Mouse (Mus musculus): ENCODE results near the gene Cntnap5b. TPM values are rescaled to one million over a fixed set of nuclear protein-coding genes. Genes with fewer than 3 reads are reported as not detected.
A peak's percentile ranks its signal among the peaks of the same experiment; 100 is the strongest.

Cntnap5b gene
- polyA plus RNA-seq, 1 experiment from 2014 or later, result 3.3 TPM

- Histone ChIP-seq H3K4me2 (no peak overlapping the region), H3K4me1 (no peaks in the 10 kb centered on the region), H3K27ac (no peak overlapping the region), H3K27me3 (replicated peaks) (no peaks in the 10 kb centered on the region), H3K9ac (no peak overlapping the region), H3K36me3 (replicated peaks) (no peaks in the 10 kb centered on the region), H3K9me3 (no peaks in the 10 kb centered on the region), H3K4me3 (no peak overlapping the region)
- no peak for ATAC-seq (replicated peaks)
These were observed 479.4 kb downstream of the Cntnap5b start for GRCm38 (mm10) chr1:100251964-100252363.

- Histone ChIP-seq H3K4me3 (no peak overlapping the region), H3K36me3 (replicated peaks) (no peaks in the 10 kb centered on the region), H3K27me3 (replicated peaks) (no peaks in the 10 kb centered on the region), H3K4me1 (no peaks in the 10 kb centered on the region), H3K4me2 (no peak overlapping the region), H3K9ac (no peak overlapping the region), H3K27ac (no peak overlapping the region), H3K9me3 (no peaks in the 10 kb centered on the region)
- ATAC-seq (replicated peaks), result no peak
- WGBS, result 87% methylated on average over 1 of the region's 1 CpGs
These were observed 538.1 kb downstream of the Cntnap5b start for GRCm38 (mm10) chr1:100310687-100311086.

GRCm38 (mm10) chr1:100331066-100331465 lies 558.5 kb downstream of the Cntnap5b start:
- H3K9me3 ChIP-seq, result no peaks in the 10 kb centered on the region
- no peaks in the 10 kb centered on the region for H3K4me1 ChIP-seq
- no peak for ATAC-seq (replicated peaks)
- no peak overlapping the region for H3K4me2 ChIP-seq
- H3K4me3 ChIP-seq, result no peak overlapping the region
- WGBS, result 93% methylated on average over 3 of the region's 3 CpGs
- no peak overlapping the region for H3K27ac ChIP-seq
- no peaks in the 10 kb centered on the region for H3K36me3 ChIP-seq (replicated peaks)
- no peak overlapping the region for H3K9ac ChIP-seq
- no peaks in the 10 kb centered on the region for H3K27me3 ChIP-seq (replicated peaks)

- H3K9me3 ChIP-seq, result no peaks in the 10 kb centered on the region
- no peaks in the 10 kb centered on the region for H3K27me3 ChIP-seq (replicated peaks)
- H3K36me3 ChIP-seq (replicated peaks), result no peaks in the 10 kb centered on the region
- ATAC-seq (replicated peaks), result peak; percentile 94
- H3K4me1 ChIP-seq, result peaks cover 10% of the 10 kb centered on the region
- no peak overlapping the region for H3K4me3 ChIP-seq
- 41% methylated on average over 5 of the region's 5 CpGs for WGBS
- H3K4me2 ChIP-seq, result no peak overlapping the region
- peak overlapping the region; percentile 36; the same call in 1 of the 2 replicates for H3K27ac ChIP-seq
- no peak overlapping the region for H3K9ac ChIP-seq
These were observed 597.0 kb downstream of the Cntnap5b start for GRCm38 (mm10) chr1:100369415-100370113.

GRCm38 (mm10) chr1:100386252-100386651 lies 613.7 kb downstream of the Cntnap5b start:
- Histone ChIP-seq H3K9ac (no peak overlapping the region), H3K27ac (no peak overlapping the region), H3K27me3 (replicated peaks) (no peaks in the 10 kb centered on the region), H3K4me1 (no peaks in the 10 kb centered on the region), H3K36me3 (replicated peaks) (no peaks in the 10 kb centered on the region), H3K4me2 (no peak overlapping the region), H3K9me3 (no peaks in the 10 kb centered on the region), H3K4me3 (no peak overlapping the region)
- WGBS, result 79% methylated on average over 1 of the region's 1 CpGs
- ATAC-seq (replicated peaks), result no peak

- no peaks in the 10 kb centered on the region for H3K36me3 ChIP-seq (replicated peaks)
- H3K4me1 ChIP-seq, result no peaks in the 10 kb centered on the region
- no peaks in the 10 kb centered on the region for H3K27me3 ChIP-seq (replicated peaks)
- ATAC-seq (replicated peaks), result no peak
- no peaks in the 10 kb centered on the region for H3K9me3 ChIP-seq
- no peak overlapping the region for H3K4me2 ChIP-seq
- H3K27ac ChIP-seq, result no peak overlapping the region
- H3K9ac ChIP-seq, result no peak overlapping the region
- H3K4me3 ChIP-seq, result no peak overlapping the region
These were observed 621.5 kb downstream of the Cntnap5b start for GRCm38 (mm10) chr1:100394034-100394433.

- H3K4me2 ChIP-seq, result no peak overlapping the region
- H3K4me1 ChIP-seq, result 0 out of 2 replicates have a peak, but pooled peaks cover 7% of the 10 kb centered on the region
- no peaks in the 10 kb centered on the region for H3K36me3 ChIP-seq (replicated peaks)
- no peak overlapping the region for H3K9ac ChIP-seq
- no peak overlapping the region for H3K4me3 ChIP-seq
- no peaks in the 10 kb centered on the region for H3K27me3 ChIP-seq (replicated peaks)
- peak overlapping the region; percentile 19; the same call in 1 of the 2 replicates for H3K27ac ChIP-seq
- no peaks in the 10 kb centered on the region for H3K9me3 ChIP-seq
- ATAC-seq (replicated peaks), result peak; percentile 79
These were observed 644.2 kb downstream of the Cntnap5b start for GRCm38 (mm10) chr1:100416658-100417224.

- no peak for ATAC-seq (replicated peaks)
- no peaks in the 10 kb centered on the region for H3K9me3 ChIP-seq
- no peaks in the 10 kb centered on the region for H3K27me3 ChIP-seq (replicated peaks)
- no peak overlapping the region for H3K4me3 ChIP-seq
- H3K4me1 ChIP-seq, result no peaks in the 10 kb centered on the region
- no peaks in the 10 kb centered on the region for H3K36me3 ChIP-seq (replicated peaks)
- WGBS, result 84% methylated on average over 1 of the region's 1 CpGs
- no peak overlapping the region for H3K4me2 ChIP-seq
- H3K27ac ChIP-seq, result no peak overlapping the region
- H3K9ac ChIP-seq, result no peak overlapping the region
These were observed 657.6 kb downstream of the Cntnap5b start for GRCm38 (mm10) chr1:100430038-100430774.

- WGBS, result 91% methylated on average over 2 of the region's 2 CpGs
These were observed 691.3 kb downstream of the Cntnap5b start for GRCm38 (mm10) chr1:100463877-100464276.

GRCm38 (mm10) chr1:100465226-100465625 lies 692.7 kb downstream of the Cntnap5b start:
- WGBS, result 36% methylated on average over 1 of the region's 1 CpGs
- Histone ChIP-seq H3K9me3 (no peaks in the 10 kb centered on the region), H3K4me1 (no peaks in the 10 kb centered on the region), H3K36me3 (replicated peaks) (no peaks in the 10 kb centered on the region), H3K9ac (no peak overlapping the region), H3K27me3 (replicated peaks) (no peaks in the 10 kb centered on the region), H3K27ac (no peak overlapping the region), H3K4me3 (no peak overlapping the region), H3K4me2 (no peak overlapping the region)
- 0 out of 2 replicates have a peak, but pooled peaks have one; percentile 6 for ATAC-seq (replicated peaks)

More at GRCm38 (mm10) chr1:100463877-100464276, 691.3 kb downstream of the Cntnap5b start:
- no peaks in the 10 kb centered on the region for H3K9me3 ChIP-seq
- no peaks in the 10 kb centered on the region for H3K36me3 ChIP-seq (replicated peaks)
- no peaks in the 10 kb centered on the region for H3K4me1 ChIP-seq
- no peak for ATAC-seq (replicated peaks)
- no peaks in the 10 kb centered on the region for H3K27me3 ChIP-seq (replicated peaks)
- no peak overlapping the region for H3K4me2 ChIP-seq
- H3K27ac ChIP-seq, result no peak overlapping the region
- H3K9ac ChIP-seq, result no peak overlapping the region
- no peak overlapping the region for H3K4me3 ChIP-seq

- H3K9me3 ChIP-seq, result no peaks in the 10 kb centered on the region
- H3K27ac ChIP-seq, result no peak overlapping the region
- H3K9ac ChIP-seq, result no peak overlapping the region
- no peak overlapping the region for H3K4me3 ChIP-seq
- 77% methylated on average over 1 of the region's 1 CpGs for WGBS
- H3K4me2 ChIP-seq, result no peak overlapping the region
- no peak for ATAC-seq (replicated peaks)
- H3K36me3 ChIP-seq (replicated peaks), result no peaks in the 10 kb centered on the region
- H3K4me1 ChIP-seq, result no peaks in the 10 kb centered on the region
- no peaks in the 10 kb centered on the region for H3K27me3 ChIP-seq (replicated peaks)
These were observed 695.0 kb downstream of the Cntnap5b start for GRCm38 (mm10) chr1:100467595-100467994.

- no peaks in the 10 kb centered on the region for H3K9me3 ChIP-seq
- H3K27me3 ChIP-seq (replicated peaks), result no peaks in the 10 kb centered on the region
- H3K9ac ChIP-seq, result no peak overlapping the region
- H3K4me1 ChIP-seq, result no peaks in the 10 kb centered on the region
- H3K4me2 ChIP-seq, result no peak overlapping the region
- ATAC-seq (replicated peaks), result no peak
- H3K36me3 ChIP-seq (replicated peaks), result no peaks in the 10 kb centered on the region
- no peak overlapping the region for H3K27ac ChIP-seq
- no peak overlapping the region for H3K4me3 ChIP-seq
These were observed 737.3 kb downstream of the Cntnap5b start for GRCm38 (mm10) chr1:100509866-100510265.

Data from midbrain, embryonic 15.5 days (tissue).